8 mouse cellular contexts compared by ENCODE assay signal in genomic region chr17:66510221-66510683, GRCm38 (mm10). TPM values are rescaled to one million over a fixed set of nuclear protein-coding genes. Genes with fewer than 3 reads are reported as not detected.
DNase-seq lines count a peak whose midpoint lies in the region; TF ChIP-seq lines count a peak whose summit lies in the region.

No protein-coding gene starts in this region.

- peak; percentile 18 for DNase-seq in kidney, adult 2 months
- DNase-seq in kidney, adult 8-10 months, result no peak
- DNase-seq in ZHBTc4 (ENCODE audit: low read depth, low spot score), result peak; percentile 79
- DNase-seq in heart, adult 8-10 months (ENCODE audit: low spot score), result peak; percentile 37
- DNase-seq in kidney, postnatal 4 days, result peak; percentile 41 to 54
- DNase-seq in ovary, postnatal 14 days (ENCODE audit: low spot score), result peak; percentile 8
- no peak for DNase-seq in cerebellum, adult 18-20 months
- no peak for DNase-seq in spleen, postnatal 36 days (ENCODE audit: low spot score in 2 of 2)

- no peak for TF ChIP-seq POLR2A in kidney, adult 2 months (IDR thresholded peaks at IDR 0.05; ENCODE audit: low read depth, low read length)

- 29% methylated on average over 10 of the region's 10 CpGs for WGBS in kidney, adult 2 months

- no peaks in the 10 kb centered on the region for H3K27me3 ChIP-seq in kidney, adult 2 months (replicated peaks; ENCODE audit: control insufficient read depth, insufficient read depth, low read length)

- H3K36me3 ChIP-seq in kidney, adult 2 months (ENCODE audit: control insufficient read depth, insufficient read depth, low read length), result no peaks in the 10 kb centered on the region

- H3K4me1 ChIP-seq in kidney, adult 2 months (ENCODE audit: control insufficient read depth, insufficient read depth, low read length), result no peaks in the 10 kb centered on the region; the same call in 1 of the 2 replicates

- H3K27ac ChIP-seq in kidney, adult 2 months (ENCODE audit: insufficient read depth, low read depth, low read length), result no peak overlapping the region; the same call in 1 of the 2 replicates

- no peak for TF ChIP-seq CTCF in kidney, adult 2 months (conservative IDR thresholded peaks at IDR 0.05; ENCODE audit: insufficient read depth, insufficient read length, low read depth, low read length)

- H3K4me3 ChIP-seq in kidney, adult 2 months (ENCODE audit: insufficient read depth, low read depth, low read length), result no peak overlapping the region

RNA-seq across cellular contexts. Expression of gene Rab12, which starts 9.3 kb away (rescaled TPM):
- polyA plus RNA-seq in kidney, adult 2 months (2012; rRNA removed), result 22.9 and 24.9 TPM in 2 replicates
- total RNA-seq in heart, adult 8-10 months (2022), result 100 to 1,000 TPM; 219 to 237 (median 230) TPM

Comparison
In these comparisons a context has a peak if more than half of its experiments do, and no peak if none do; other contexts are left out.
1. DNase-seq: peak in kidney, adult 2 months (single experiment), ZHBTc4 (single experiment), heart, adult 8-10 months (single experiment), kidney, postnatal 4 days (2 of 2) and ovary, postnatal 14 days (single experiment); none in kidney, adult 8-10 months (0 of 2), cerebellum, adult 18-20 months (0 of 2) and spleen, postnatal 36 days (0 of 2).